Mouse (Mus musculus): ENCODE data around the gene Muc3.

GRCm38 (mm10) chr5:137095135-137095534, 54.0 kb downstream of the Muc3 start:
- TF ChIP-seq CTCF (conservative IDR thresholded peaks at IDR 0.05; ENCODE audit: insufficient read depth, insufficient read length, low read depth, low read length) (no peak), POLR2A (IDR thresholded peaks at IDR 0.05; ENCODE audit: low read depth, low read length) (no peak)
